Mouse (Mus musculus): ENCODE measurements at regions not wholly inside any gene's neighbourhood (a gene's known extent, or its start where the extent isn't known, plus 50 kb on each side); places are given as distances from the start of the nearest gene placed in this dataset.

GRCm38 (mm10) chr9:82484341-82484740 is 345.0 kb upstream of the Irak1bp1 start:
- TF ChIP-seq CTCF (IDR thresholded peaks at IDR 0.05), result no peak
- POLR2A ChIA-PET, result no interaction called here
- H3K27me3 ChIP-seq, result no peaks in the 10 kb centered on the region
- CTCF ChIA-PET, result interaction anchor here (1.2 kb wide), 1 partner anchor 33 kb away, joined by 3 read pairs; no protein-coding TSS in a partner anchor
- ATAC-seq (no peak), DNase-seq (ENCODE audit: low read depth, low spot score) (no peak)
- in situ Hi-C loops (cut with MboI; ENCODE audit: low pct_unique_long_range_greater_than_20kb), result no loop called here

GRCm38 (mm10) chr9:82493440-82493839 is 335.9 kb upstream of the Irak1bp1 start:
- POLR2A ChIA-PET, result no interaction called here
- CTCF ChIA-PET, result no interaction called here
- TF ChIP-seq CTCF (IDR thresholded peaks at IDR 0.05), result no peak
- no peaks in the 10 kb centered on the region for H3K27me3 ChIP-seq
- no peak for DNase-seq (ENCODE audit: low read depth, low spot score)
- in situ Hi-C loops (cut with MboI; ENCODE audit: low pct_unique_long_range_greater_than_20kb), result no loop called here
- ATAC-seq, result no peak

- DNase-seq (ENCODE audit: low read depth, low spot score) (no peak), ATAC-seq (no peak)
- ChIA-PET CTCF (no interaction called here), POLR2A (no interaction called here)
- no peaks in the 10 kb centered on the region for H3K27me3 ChIP-seq
- in situ Hi-C loops (cut with MboI; ENCODE audit: low pct_unique_long_range_greater_than_20kb), result no loop called here
- no peak for TF ChIP-seq CTCF (IDR thresholded peaks at IDR 0.05)
These were observed 319.3 kb upstream of the Irak1bp1 start for GRCm38 (mm10) chr9:82510014-82510413.

GRCm38 (mm10) chr9:82518993-82519392 is 310.3 kb upstream of the Irak1bp1 start:
- no peak for ATAC-seq

GRCm38 (mm10) chr9:82527867-82528385 is 301.4 kb upstream of the Irak1bp1 start:
- no peak for TF ChIP-seq CTCF (IDR thresholded peaks at IDR 0.05)
- no peak for DNase-seq (ENCODE audit: low read depth, low spot score)
- no peaks in the 10 kb centered on the region for H3K27me3 ChIP-seq
- peak; percentile 44 for ATAC-seq
- in situ Hi-C loops (cut with MboI; ENCODE audit: low pct_unique_long_range_greater_than_20kb), result no loop called here
- ChIA-PET POLR2A (no interaction called here), CTCF (no interaction called here)

More at GRCm38 (mm10) chr9:82518993-82519392, 310.3 kb upstream of the Irak1bp1 start:
- ChIA-PET CTCF (no interaction called here), POLR2A (no interaction called here)
- TF ChIP-seq CTCF (IDR thresholded peaks at IDR 0.05), result no peak
- in situ Hi-C loops (cut with MboI; ENCODE audit: low pct_unique_long_range_greater_than_20kb), result no loop called here
- H3K27me3 ChIP-seq, result no peaks in the 10 kb centered on the region
- no peak for DNase-seq (ENCODE audit: low read depth, low spot score)

GRCm38 (mm10) chr9:82552726-82553125 is 276.6 kb upstream of the Irak1bp1 start:
- ChIA-PET CTCF (interaction anchor here (0.8 kb wide), 1 partner anchor 9 kb away, joined by 3 read pairs; no protein-coding TSS in a partner anchor), POLR2A (no interaction called here)
- ATAC-seq, result no peak

GRCm38 (mm10) chr9:82553213-82553612 is 276.1 kb upstream of the Irak1bp1 start:
- in situ Hi-C loops (cut with MboI; ENCODE audit: low pct_unique_long_range_greater_than_20kb), result no loop called here
- CTCF ChIA-PET, result no interaction called here
- no peaks in the 10 kb centered on the region for H3K27me3 ChIP-seq
- TF ChIP-seq CTCF (IDR thresholded peaks at IDR 0.05), result no peak
- DNase-seq (ENCODE audit: low read depth, low spot score) (no peak), ATAC-seq (no peak)
- POLR2A ChIA-PET, result no interaction called here

More at GRCm38 (mm10) chr9:82552726-82553125, 276.6 kb upstream of the Irak1bp1 start:
- no peak for DNase-seq (ENCODE audit: low read depth, low spot score)
- no peaks in the 10 kb centered on the region for H3K27me3 ChIP-seq
- TF ChIP-seq CTCF (IDR thresholded peaks at IDR 0.05), result no peak
- in situ Hi-C loops (cut with MboI; ENCODE audit: low pct_unique_long_range_greater_than_20kb), result no loop called here

GRCm38 (mm10) chr9:82562551-82563465 is 266.5 kb upstream of the Irak1bp1 start:
- ChIA-PET POLR2A (no interaction called here), CTCF (interaction anchor here (1.8 kb wide), 1 partner anchor 10 kb away, joined by 6 read pairs; no protein-coding TSS in a partner anchor)
- DNase-seq (ENCODE audit: low read depth, low spot score) (no peak), ATAC-seq (no peak)
- in situ Hi-C loops (cut with MboI; ENCODE audit: low pct_unique_long_range_greater_than_20kb), result no loop called here
- no peaks in the 10 kb centered on the region for H3K27me3 ChIP-seq
- no peak for TF ChIP-seq CTCF (IDR thresholded peaks at IDR 0.05)

GRCm38 (mm10) chr9:82581373-82582018 is 247.8 kb upstream of the Irak1bp1 start:
- DNase-seq (ENCODE audit: low read depth, low spot score), result peak; percentile 44

GRCm38 (mm10) chr9:82609111-82609510 is 220.2 kb upstream of the Irak1bp1 start:
- no peak for DNase-seq (ENCODE audit: low read depth, low spot score)
- ChIA-PET CTCF (no interaction called here), POLR2A (no interaction called here)
- H3K27me3 ChIP-seq, result peaks cover 5% of the 10 kb centered on the region
- in situ Hi-C loops (cut with MboI; ENCODE audit: low pct_unique_long_range_greater_than_20kb), result no loop called here
- ATAC-seq, result no peak
- TF ChIP-seq CTCF (IDR thresholded peaks at IDR 0.05), result no peak

More at GRCm38 (mm10) chr9:82581373-82582018, 247.8 kb upstream of the Irak1bp1 start:
- H3K27me3 ChIP-seq, result no peaks in the 10 kb centered on the region
- TF ChIP-seq CTCF (IDR thresholded peaks at IDR 0.05), result no peak
- peak; percentile 88 for ATAC-seq
- in situ Hi-C loops (cut with MboI; ENCODE audit: low pct_unique_long_range_greater_than_20kb), result no loop called here
- CTCF ChIA-PET, result no interaction called here
- POLR2A ChIA-PET, result no interaction called here

- H3K27me3 ChIP-seq, result peaks cover 5% of the 10 kb centered on the region
- DNase-seq (ENCODE audit: low read depth, low spot score) (no peak), ATAC-seq (no peak)
- in situ Hi-C loops (cut with MboI; ENCODE audit: low pct_unique_long_range_greater_than_20kb), result no loop called here
- TF ChIP-seq CTCF (IDR thresholded peaks at IDR 0.05), result no peak
- ChIA-PET POLR2A (interaction anchor here (0.8 kb wide), 1 partner anchor 495 kb away, joined by 3 read pairs; no protein-coding TSS in a partner anchor), CTCF (no interaction called here)
These were observed 219.4 kb upstream of the Irak1bp1 start for GRCm38 (mm10) chr9:82609946-82610345.
